Mouse (Mus musculus) forebrain, embryonic 13.5 days (tissue): ENCODE measurements around the gene Mbd6. TPM values are rescaled to one million over a fixed set of nuclear protein-coding genes. Genes with fewer than 3 reads are reported as not detected.
A peak's percentile ranks its signal among the peaks of the same experiment; 100 is the strongest.

Experiments used
- ATAC-seq: fragments of 200-750 bp; cut with Nextera tagmentation; 2 replicates; pipeline ENCODE4 v1.8.0; 2017
- H3K27ac ChIP-seq: fragments of 300-500 bp; sonication (generic); 2 replicates; pipeline ENCODE4 v1.5.1; 2015; ENCODE audit warnings: inconsistent platforms, mild to moderate bottlenecking, moderate library complexity
- H3K27me3 ChIP-seq: fragments of 300-500 bp; sonication (generic); 2 replicates; pipeline ENCODE4 v1.6.1; 2015; ENCODE audit warnings: mild to moderate bottlenecking, inconsistent platforms
- H3K36me3 ChIP-seq: fragments of 300-500 bp; sonication (generic); 2 replicates; pipeline ENCODE4 v1.6.1; 2015; ENCODE audit warnings: mild to moderate bottlenecking, inconsistent platforms; ENCODE audit not compliant: poor library complexity, severe bottlenecking
- H3K4me1 ChIP-seq: fragments of 300-500 bp; sonication (generic); 2 replicates; pipeline ENCODE4 v1.6.1; 2015; ENCODE audit warnings: inconsistent platforms
- H3K4me2 ChIP-seq: fragments of 300-500 bp; sonication (generic); 2 replicates; pipeline ENCODE4 v1.6.1; 2015; ENCODE audit warnings: inconsistent platforms, mild to moderate bottlenecking, moderate library complexity
- H3K4me3 ChIP-seq: fragments of 300-500 bp; sonication (generic); 2 replicates; pipeline ENCODE4 v1.5.1; 2015; ENCODE audit warnings: mild to moderate bottlenecking, inconsistent platforms
- H3K9ac ChIP-seq: fragments of 300-500 bp; sonication (generic); 2 replicates; pipeline ENCODE4 v1.6.1; 2015; ENCODE audit warnings: mild to moderate bottlenecking, inconsistent platforms
- H3K9me3 ChIP-seq: fragments of 300-500 bp; sonication (generic); replicated peaks from 2 replicates; pipeline ENCODE4 v1.6.1; 2016; ENCODE audit warnings: inconsistent platforms
- WGBS: fragments of 180-500 bp; shearing (Covaris S2); methylation state at CpG from one replicate; pipeline ENCODE4 v1.1.7; 2015; 5-methylcytosine and 5-hydroxymethylcytosine counted together
- polyA plus RNA-seq: library from polyadenylated mRNA; unstranded; fragments of >200 nt; fragmentation: Nextera tagmentation; extraction: Ambion mirVana; gene quantifications from 2 replicates; pipeline ENCODE4 v1.2.1, GENCODE M21; 2015

The Mbd6 gene
- polyA plus RNA-seq, 1 experiment from 2014 or later, result 13.6 TPM

GRCm38 (mm10) chr10:127266112-127267091 lies 22.4 kb downstream of the Mbd6 start, which contains the start of gene Dctn2:
Dctn2 (plus strand) TSS chr10:127266368.
- WGBS, result under 1% methylated on average over 70 of the region's 70 CpGs
- H3K9me3 ChIP-seq, result no peaks in the 10 kb centered on the region

GRCm38 (mm10) chr10:127265727-127266111 lies 23.1 kb downstream of the Mbd6 start:
- Histone ChIP-seq H3K36me3 (peaks cover 20% of the 10 kb centered on the region), H3K27ac (no peak overlapping the region), H3K27me3 (0 out of 2 replicates have a peak, but pooled peaks cover 8% of the 10 kb centered on the region), H3K9me3 (no peaks in the 10 kb centered on the region), H3K4me2 (peak overlapping the region; percentile 95), H3K4me1 (peaks cover 41% of the 10 kb centered on the region), H3K9ac (peak overlapping the region; percentile 100; the same call in 1 of the 2 replicates), H3K4me3 (peak overlapping the region; percentile 98)
- WGBS, result 28% methylated on average over 4 of the region's 4 CpGs
- peak; percentile 29; the same call in 1 of the 2 replicates for ATAC-seq

More at GRCm38 (mm10) chr10:127266112-127267091, 22.4 kb downstream of the Mbd6 start, which contains the start of gene Dctn2:
- Histone ChIP-seq H3K4me2 (peak within 1 kb of the TSS; percentile 95), H3K4me3 (peak within 1 kb of the TSS; percentile 98), H3K27me3 (0 out of 2 replicates have a peak, but pooled peaks cover 8% of the 10 kb centered on the region), H3K4me1 (peaks cover 34% of the 10 kb centered on the region), H3K27ac (peak within 1 kb of the TSS; percentile 82), H3K36me3 (peaks cover 27% of the 10 kb centered on the region), H3K9ac (peak within 1 kb of the TSS; percentile 100)
- peak; percentile 97 for ATAC-seq

- Histone ChIP-seq H3K9ac (no peak overlapping the region), H3K36me3 (peaks cover 13% of the 10 kb centered on the region), H3K4me3 (no peak overlapping the region), H3K27ac (no peak overlapping the region), H3K27me3 (0 out of 2 replicates have a peak, but pooled peaks cover 8% of the 10 kb centered on the region), H3K4me1 (peaks cover 46% of the 10 kb centered on the region), H3K9me3 (no peaks in the 10 kb centered on the region), H3K4me2 (no peak overlapping the region)
- no peak for ATAC-seq
- whole genome bisulfite sequencing, result 60% methylated on average over 4 of the region's 4 CpGs
Observed at GRCm38 (mm10) chr10:127264971-127265370, 23.8 kb downstream of the Mbd6 start.

GRCm38 (mm10) chr10:127264336-127264735 lies 24.5 kb downstream of the Mbd6 start:
- Histone ChIP-seq H3K4me2 (no peak overlapping the region), H3K4me3 (no peak overlapping the region), H3K4me1 (peaks cover 53% of the 10 kb centered on the region), H3K9ac (no peak overlapping the region), H3K27me3 (0 out of 2 replicates have a peak, but pooled peaks cover 8% of the 10 kb centered on the region), H3K9me3 (no peaks in the 10 kb centered on the region), H3K27ac (no peak overlapping the region), H3K36me3 (peaks cover 10% of the 10 kb centered on the region)
- 74% methylated on average over 8 of the region's 8 CpGs for WGBS
- no peak for ATAC-seq

GRCm38 (mm10) chr10:127263631-127264030 lies 25.2 kb downstream of the Mbd6 start:
- Histone ChIP-seq H3K4me2 (peak overlapping the region; percentile 81), H3K9me3 (no peaks in the 10 kb centered on the region), H3K9ac (no peak overlapping the region), H3K27me3 (0 out of 2 replicates have a peak, but pooled peaks cover 8% of the 10 kb centered on the region), H3K4me1 (peaks cover 54% of the 10 kb centered on the region), H3K4me3 (peak overlapping the region; percentile 66; the same call in 1 of the 2 replicates), H3K27ac (no peak overlapping the region), H3K36me3 (peaks cover 6% of the 10 kb centered on the region)
- 31% methylated on average over 3 of the region's 3 CpGs for WGBS
- no peak for ATAC-seq

GRCm38 (mm10) chr10:127262548-127263398 lies 26.0 kb downstream of the Mbd6 start, which contains the start of gene Kif5a:
Kif5a (minus strand) TSS chr10:127263348.
- ATAC-seq, result peak; percentile 46

GRCm38 (mm10) chr10:127261706-127262547 lies 26.9 kb downstream of the Mbd6 start:
- peak overlapping the region; percentile 84 for H3K9ac ChIP-seq
- H3K9me3 ChIP-seq, result no peaks in the 10 kb centered on the region
- 60% methylated on average over 15 of the region's 15 CpGs for WGBS
- H3K4me3 ChIP-seq, result peak overlapping the region; percentile 66
- ATAC-seq, result no peak
- peaks cover 42% of the 10 kb centered on the region for H3K4me1 ChIP-seq
- H3K4me2 ChIP-seq, result peak overlapping the region; percentile 81
- 0 out of 2 replicates have a peak, but pooled peaks cover 8% of the 10 kb centered on the region for H3K27me3 ChIP-seq
- peaks cover 9% of the 10 kb centered on the region; the same call in 1 of the 2 replicates for H3K36me3 ChIP-seq
- H3K27ac ChIP-seq, result peak overlapping the region; percentile 85

More at GRCm38 (mm10) chr10:127262548-127263398, 26.0 kb downstream of the Mbd6 start, which contains the start of gene Kif5a:
- WGBS, result under 1% methylated on average over 47 of the region's 53 CpGs
- Histone ChIP-seq H3K4me3 (peak within 1 kb of the TSS; percentile 66), H3K4me1 (peaks cover 51% of the 10 kb centered on the region), H3K4me2 (peak within 1 kb of the TSS; percentile 81), H3K9me3 (no peaks in the 10 kb centered on the region), H3K27me3 (0 out of 2 replicates have a peak, but pooled peaks cover 8% of the 10 kb centered on the region), H3K27ac (peak within 1 kb of the TSS; percentile 85), H3K36me3 (peaks cover 3% of the 10 kb centered on the region; the same call in 1 of the 2 replicates), H3K9ac (peak within 1 kb of the TSS; percentile 84)

GRCm38 (mm10) chr10:127258489-127258888 lies 30.3 kb downstream of the Mbd6 start:
- Histone ChIP-seq H3K9me3 (no peaks in the 10 kb centered on the region), H3K4me3 (no peak overlapping the region), H3K4me2 (peak overlapping the region; percentile 81), H3K27me3 (no peaks in the 10 kb centered on the region), H3K9ac (no peak overlapping the region), H3K27ac (no peak overlapping the region), H3K4me1 (peaks cover 40% of the 10 kb centered on the region), H3K36me3 (peaks cover 9% of the 10 kb centered on the region; the same call in 1 of the 2 replicates)
- no peak for ATAC-seq
- 85% methylated on average over 8 of the region's 8 CpGs for WGBS

GRCm38 (mm10) chr10:127257790-127258189 lies 31.0 kb downstream of the Mbd6 start:
- WGBS, result 88% methylated on average over 6 of the region's 6 CpGs
- peaks cover 40% of the 10 kb centered on the region for H3K4me1 ChIP-seq
- no peaks in the 10 kb centered on the region for H3K9me3 ChIP-seq
- H3K4me3 ChIP-seq, result no peak overlapping the region
- H3K4me2 ChIP-seq, result no peak overlapping the region
- ATAC-seq, result no peak
- no peak overlapping the region for H3K27ac ChIP-seq
- no peaks in the 10 kb centered on the region for H3K27me3 ChIP-seq
- H3K36me3 ChIP-seq, result peaks cover 9% of the 10 kb centered on the region; the same call in 1 of the 2 replicates
- H3K9ac ChIP-seq, result no peak overlapping the region

- no peaks in the 10 kb centered on the region for H3K9me3 ChIP-seq
- H3K36me3 ChIP-seq, result peaks cover 9% of the 10 kb centered on the region; the same call in 1 of the 2 replicates
- H3K27me3 ChIP-seq, result no peaks in the 10 kb centered on the region
- peaks cover 26% of the 10 kb centered on the region for H3K4me1 ChIP-seq
- H3K27ac ChIP-seq, result no peak overlapping the region
- ATAC-seq, result peak; percentile 63
- H3K4me3 ChIP-seq, result 0 out of 2 replicates have a peak overlapping the region, but pooled peaks have one; percentile 6
- no peak overlapping the region for H3K9ac ChIP-seq
- H3K4me2 ChIP-seq, result peak overlapping the region; percentile 34
- 22% methylated on average over 14 of the region's 14 CpGs for whole genome bisulfite sequencing
Observed at GRCm38 (mm10) chr10:127255625-127256345, 33.0 kb downstream of the Mbd6 start.
